Mouse (Mus musculus) cerebellum, adult 18-20 months (tissue): ENCODE data around the gene Cacna2d4.
"Not testable (repeated sequence)": the region's sequence is repeated elsewhere in the genome, so short reads cannot be mapped to it uniquely, and the experiment has no call there.

Experiments
- DNase-seq, 2 experiments: peaks; one replicate each; pipeline ENCODE4 v3.0.0; 2021

Cacna2d4 gene

GRCm38 (mm10) chr6:119350703-119351198, 114.4 kb downstream of the Cacna2d4 start:
- DNase-seq = no peak

- no peak for DNase-seq
These were observed 115.3 kb downstream of the Cacna2d4 start for GRCm38 (mm10) chr6:119351656-119352055.

- DNase-seq = no peak
These were observed 116.2 kb downstream of the Cacna2d4 start for GRCm38 (mm10) chr6:119352501-119352900.

- no peak for DNase-seq
These were observed 121.8 kb downstream of the Cacna2d4 start for GRCm38 (mm10) chr6:119358020-119358571.

GRCm38 (mm10) chr6:119360250-119360649, 123.9 kb downstream of the Cacna2d4 start:
- not testable (repeated sequence) for DNase-seq

- DNase-seq = no peak
These were observed 124.8 kb downstream of the Cacna2d4 start for GRCm38 (mm10) chr6:119360925-119361702.

GRCm38 (mm10) chr6:119363593-119363992, 127.3 kb downstream of the Cacna2d4 start:
- no peak for DNase-seq

- DNase-seq = not testable (repeated sequence)
These were observed 130.5 kb downstream of the Cacna2d4 start for GRCm38 (mm10) chr6:119366800-119367199.

GRCm38 (mm10) chr6:119367382-119367781, 131.1 kb downstream of the Cacna2d4 start:
- DNase-seq = no peak

GRCm38 (mm10) chr6:119371624-119372023, 135.3 kb downstream of the Cacna2d4 start:
- DNase-seq = no peak

- DNase-seq = no peak
These were observed 135.9 kb downstream of the Cacna2d4 start for GRCm38 (mm10) chr6:119372237-119372636.

GRCm38 (mm10) chr6:119373000-119373705, 136.8 kb downstream of the Cacna2d4 start:
- DNase-seq = no peak

GRCm38 (mm10) chr6:119375035-119375434, 138.7 kb downstream of the Cacna2d4 start:
- DNase-seq = no peak

GRCm38 (mm10) chr6:119377613-119378012, 141.3 kb downstream of the Cacna2d4 start:
- DNase-seq = no peak

GRCm38 (mm10) chr6:119378631-119379030, 142.3 kb downstream of the Cacna2d4 start:
- no peak for DNase-seq

- DNase-seq = no peak
These were observed 149.3 kb downstream of the Cacna2d4 start for GRCm38 (mm10) chr6:119385668-119386067.

- DNase-seq = no peak
These were observed 150.1 kb downstream of the Cacna2d4 start for GRCm38 (mm10) chr6:119386421-119386820.

- no peak for DNase-seq
These were observed 150.5 kb downstream of the Cacna2d4 start for GRCm38 (mm10) chr6:119386821-119387220.

GRCm38 (mm10) chr6:119387801-119388649, 151.7 kb downstream of the Cacna2d4 start:
- peak in 1 of 2 experiments; percentile 39 for DNase-seq

GRCm38 (mm10) chr6:119388650-119389012, 152.3 kb downstream of the Cacna2d4 start:
- peak; percentile 97 to 98 for DNase-seq

- DNase-seq = no peak
These were observed 152.8 kb downstream of the Cacna2d4 start for GRCm38 (mm10) chr6:119389089-119389488.

- no peak for DNase-seq
These were observed 154.4 kb downstream of the Cacna2d4 start for GRCm38 (mm10) chr6:119390728-119391127.

GRCm38 (mm10) chr6:119392836-119393235, 156.5 kb downstream of the Cacna2d4 start:
- DNase-seq = no peak
